Mouse (Mus musculus): ENCODE results near the gene Atp13a1.

Atp13a1 gene

GRCm38 (mm10) chr8:69849899-69850298, 58.9 kb downstream of the Atp13a1 start:
- no peak for DNase-seq (ENCODE audit: low read depth, low spot score)

- peak; percentile 56 for DNase-seq (ENCODE audit: low read depth, low spot score)
Measured at GRCm38 (mm10) chr8:69850926-69851506, 60.1 kb downstream of the Atp13a1 start.

- no peak for DNase-seq (ENCODE audit: low read depth, low spot score)
Measured at GRCm38 (mm10) chr8:69853869-69854268, 62.9 kb downstream of the Atp13a1 start.
